Mouse (Mus musculus) liver, embryonic 15.5 days (tissue): ENCODE data around the gene Btbd35f16. TPM values are rescaled to one million over a fixed set of nuclear protein-coding genes. Genes with fewer than 3 reads are reported as not detected.
"Not testable (repeated sequence)": the region's sequence is repeated elsewhere in the genome, so short reads cannot be mapped to it uniquely, and the experiment has no call there.

ENCODE experiments used
- ATAC-seq: fragments of 200-750 bp; cut with Nextera tagmentation; 2 replicates; pipeline ENCODE4 v1.8.0; 2017; ENCODE audit warnings: moderate number of reproducible peaks, mild to moderate bottlenecking, moderate library complexity; ENCODE audit not compliant: insufficient read depth
- H3K27ac ChIP-seq: fragments of 300-500 bp; sonication (generic); replicated peaks from 2 replicates; pipeline ENCODE4 v1.5.1; 2015; ENCODE audit warnings: mild to moderate bottlenecking, inconsistent platforms
- H3K27me3 ChIP-seq: fragments of 300-500 bp; sonication (generic); 2 replicates; pipeline ENCODE4 v1.6.1; 2015; ENCODE audit warnings: mild to moderate bottlenecking, inconsistent platforms
- H3K36me3 ChIP-seq: fragments of 300-500 bp; sonication (generic); replicated peaks from 2 replicates; pipeline ENCODE4 v1.6.1; 2015; ENCODE audit warnings: moderate library complexity, mild to moderate bottlenecking, inconsistent platforms
- H3K4me1 ChIP-seq: fragments of 300-500 bp; sonication (generic); replicated peaks from 2 replicates; pipeline ENCODE4 v1.6.1; 2015; ENCODE audit warnings: inconsistent platforms
- H3K4me2 ChIP-seq: fragments of 300-500 bp; sonication (generic); 2 replicates; pipeline ENCODE4 v1.6.1; 2015; ENCODE audit warnings: moderate library complexity, mild to moderate bottlenecking, inconsistent platforms
- H3K4me3 ChIP-seq: fragments of 300-500 bp; sonication (generic); replicated peaks from 2 replicates; pipeline ENCODE4 v1.5.1; 2015; ENCODE audit warnings: mild to moderate bottlenecking, inconsistent platforms
- H3K9ac ChIP-seq: fragments of 300-500 bp; sonication (generic); 2 replicates; pipeline ENCODE4 v1.6.1; 2015; ENCODE audit warnings: moderate library complexity, mild to moderate bottlenecking, inconsistent platforms
- H3K9me3 ChIP-seq: fragments of 300-500 bp; sonication (generic); replicated peaks from 2 replicates; pipeline ENCODE4 v1.6.1; 2016; ENCODE audit warnings: inconsistent platforms
- WGBS: fragments of 180-500 bp; shearing (Covaris S2); methylation state at CpG from one replicate; pipeline ENCODE4 v1.1.7; 2015; ENCODE audit warnings: mixed read lengths; ENCODE audit not compliant: insufficient replicate concordance; 5-methylcytosine and 5-hydroxymethylcytosine counted together
- polyA plus RNA-seq: library from polyadenylated mRNA; unstranded; fragments of >200 nt; fragmentation: Nextera tagmentation; extraction: Ambion mirVana; gene quantifications from 2 replicates; pipeline ENCODE4 v1.2.1, GENCODE M21; 2015

Gene Btbd35f16
- not detected in 2 replicates for polyA plus RNA-seq

DNA sequence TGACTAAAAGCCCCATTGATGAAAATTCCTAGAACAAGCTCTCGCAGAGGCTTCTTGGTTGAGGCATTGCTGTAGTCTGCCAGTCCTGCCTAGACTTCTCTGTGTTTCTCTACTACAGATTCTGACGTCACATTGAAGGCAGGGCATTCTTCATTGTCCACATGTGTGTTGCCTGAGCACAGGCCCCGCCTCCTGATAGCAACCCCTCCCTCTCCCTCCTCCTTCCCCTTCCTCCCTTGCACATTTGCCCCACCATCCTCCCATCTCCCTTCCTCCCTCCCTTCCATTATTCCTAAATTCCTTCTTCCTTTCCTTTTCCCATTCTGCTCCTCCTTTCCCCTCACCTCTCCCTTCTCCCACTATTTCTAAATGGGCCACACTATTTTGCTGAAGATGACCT lies at the start of gene Btbd35f16:
Btbd35f16 (minus strand) TSS at position 101 of the 400 bp plus-strand sequence.
- not testable (repeated sequence) for H3K4me3 ChIP-seq, H3K4me1 ChIP-seq, H3K4me2 ChIP-seq, H3K27me3 ChIP-seq, H3K36me3 ChIP-seq, H3K27ac ChIP-seq, H3K9ac ChIP-seq, ATAC-seq, H3K9me3 ChIP-seq
- WGBS = 77% methylated on average over 2 of the region's 3 CpGs

Other genes with a start within 250 kb of the Btbd35f16 start
- not detected in 2 replicates for gene Btbd35f10, start 204.1 kb downstream of the Btbd35f16 start, polyA plus RNA-seq
- not detected in 2 replicates for gene Btbd35f3, start 80.7 kb upstream of the Btbd35f16 start, polyA plus RNA-seq
- not detected in 2 replicates for gene Btbd35f28, start 239.6 kb upstream of the Btbd35f16 start, polyA plus RNA-seq